Mouse (Mus musculus) kidney, postnatal 0 days (tissue): ENCODE measurements around the gene Pebp1. TPM values are rescaled to one million over a fixed set of nuclear protein-coding genes. Genes with fewer than 3 reads are reported as not detected.

Experiments used
- ATAC-seq: fragments of 200-750 bp; cut with Nextera tagmentation; replicated peaks from 2 replicates; pipeline ENCODE4 v1.8.0; 2017; ENCODE audit warnings: low read depth, moderate number of reproducible peaks, moderate TSS enrichment, moderate library complexity; ENCODE audit not compliant: low FRiP score
- DNase-seq: peaks from one replicate; pipeline ENCODE4 v3.0.0-alpha.2; 2016; ENCODE audit warnings: low spot score
- H3K27ac ChIP-seq: fragments of 300-500 bp; sonication (generic); 2 replicates; pipeline ENCODE4 v1.5.1; 2014; ENCODE audit warnings: mild to moderate bottlenecking
- H3K27me3 ChIP-seq: fragments of 300-500 bp; sonication (generic); 2 replicates; pipeline ENCODE4 v1.6.1; 2014; ENCODE audit warnings: low read length, mixed read lengths; ENCODE audit not compliant: insufficient read depth
- H3K36me3 ChIP-seq: fragments of 300-500 bp; sonication (generic); 2 replicates; pipeline ENCODE4 v1.6.1; 2014; ENCODE audit warnings: low read length, mixed read lengths; ENCODE audit not compliant: insufficient read depth
- H3K4me1 ChIP-seq: fragments of 300-500 bp; sonication (generic); replicated peaks from 2 replicates; pipeline ENCODE4 v1.6.1; 2014; ENCODE audit warnings: antibody characterized with exemption, low read length, mixed read lengths; ENCODE audit not compliant: insufficient read depth
- H3K4me2 ChIP-seq: fragments of 300-500 bp; sonication (generic); 2 replicates; pipeline ENCODE4 v1.6.1; 2014; ENCODE audit warnings: mild to moderate bottlenecking, low read length, moderate library complexity, mixed read lengths
- H3K4me3 ChIP-seq: fragments of 300-500 bp; sonication (generic); replicated peaks from 2 replicates; pipeline ENCODE4 v1.5.1; 2014; ENCODE audit warnings: low read depth, low read length
- H3K9ac ChIP-seq: fragments of 300-500 bp; sonication (generic); 2 replicates; pipeline ENCODE4 v1.6.1; 2014; ENCODE audit warnings: low read depth, low read length
- H3K9me3 ChIP-seq: fragments of 300-500 bp; sonication (generic); replicated peaks from 2 replicates; pipeline ENCODE4 v1.6.1; 2016; ENCODE audit warnings: low read length, inconsistent platforms, mixed read lengths
- CTCF ChIP-seq: IDR thresholded peaks from 2 replicates; pipeline ENCODE4 v1.5.1; 2016; ENCODE audit warnings: antibody characterized with exemption, low read depth, mild to moderate bottlenecking, moderate library complexity
- WGBS: fragments of 180-500 bp; shearing (Covaris S2); extraction: QIAGEN DNeasy Blood & Tissue Kit; methylation state at CpG from one replicate; pipeline ENCODE4 v1.1.7; 2014; 5-methylcytosine and 5-hydroxymethylcytosine counted together
- polyA plus RNA-seq: library from polyadenylated mRNA; unstranded; fragments of >200 nt; fragmentation: Nextera tagmentation; extraction: Ambion mirVana; gene quantifications from 2 replicates; pipeline ENCODE4 v1.2.1, GENCODE M21; 2015

Pebp1 gene
- polyA plus RNA-seq, 1 experiment from 2014 or later, result 625 TPM

- no peaks in the 10 kb centered on the region for H3K36me3 ChIP-seq
- H3K27ac ChIP-seq, result no peak overlapping the region
- WGBS, result 94% methylated on average over 14 of the region's 14 CpGs
- no peaks in the 10 kb centered on the region for H3K9me3 ChIP-seq
- no peak overlapping the region for H3K4me2 ChIP-seq
- no peak for ATAC-seq
- no peak overlapping the region for H3K9ac ChIP-seq
- no peak for DNase-seq
- no peak for TF ChIP-seq CTCF
- no peaks in the 10 kb centered on the region for H3K27me3 ChIP-seq
- no peak overlapping the region for H3K4me3 ChIP-seq
- H3K4me1 ChIP-seq, result no peaks in the 10 kb centered on the region
These were observed 15.5 kb downstream of the Pebp1 start for GRCm38 (mm10) chr5:117271945-117272344.

- no peaks in the 10 kb centered on the region for H3K9me3 ChIP-seq
- no peaks in the 10 kb centered on the region for H3K36me3 ChIP-seq
- no peak for TF ChIP-seq CTCF
- no peak overlapping the region for H3K27ac ChIP-seq
- WGBS, result 94% methylated on average over 12 of the region's 12 CpGs
- H3K4me1 ChIP-seq, result no peaks in the 10 kb centered on the region
- DNase-seq (no peak), ATAC-seq (no peak)
- H3K9ac ChIP-seq, result no peak overlapping the region
- no peak overlapping the region for H3K4me3 ChIP-seq
- H3K27me3 ChIP-seq, result no peaks in the 10 kb centered on the region
- H3K4me2 ChIP-seq, result no peak overlapping the region
These were observed 18.0 kb downstream of the Pebp1 start for GRCm38 (mm10) chr5:117269395-117269794.

GRCm38 (mm10) chr5:117268749-117269148, 18.7 kb downstream of the Pebp1 start:
- no peak overlapping the region for H3K27ac ChIP-seq
- H3K9me3 ChIP-seq, result no peaks in the 10 kb centered on the region
- DNase-seq, result no peak
- H3K4me1 ChIP-seq, result no peaks in the 10 kb centered on the region
- peaks cover 1% of the 10 kb centered on the region for H3K36me3 ChIP-seq
- ATAC-seq, result no peak
- H3K27me3 ChIP-seq, result no peaks in the 10 kb centered on the region
- no peak overlapping the region for H3K9ac ChIP-seq
- TF ChIP-seq CTCF, result no peak
- H3K4me2 ChIP-seq, result no peak overlapping the region
- WGBS, result 66% methylated on average over 5 of the region's 5 CpGs
- H3K4me3 ChIP-seq, result no peak overlapping the region

GRCm38 (mm10) chr5:117267913-117268312, 19.5 kb downstream of the Pebp1 start:
- ATAC-seq (no peak), DNase-seq (no peak)
- Histone ChIP-seq H3K4me3 (no peak overlapping the region), H3K27me3 (no peaks in the 10 kb centered on the region), H3K4me1 (no peaks in the 10 kb centered on the region), H3K9ac (no peak overlapping the region), H3K36me3 (peaks cover 5% of the 10 kb centered on the region), H3K4me2 (no peak overlapping the region), H3K27ac (no peak overlapping the region), H3K9me3 (no peaks in the 10 kb centered on the region)
- whole genome bisulfite sequencing, result 62% methylated on average over 14 of the region's 14 CpGs
- TF ChIP-seq CTCF, result no peak

GRCm38 (mm10) chr5:117264701-117265100, 22.7 kb downstream of the Pebp1 start:
- 43% methylated on average over 5 of the region's 5 CpGs for WGBS
- Histone ChIP-seq H3K36me3 (peaks cover 5% of the 10 kb centered on the region), H3K27me3 (no peaks in the 10 kb centered on the region), H3K27ac (no peak overlapping the region), H3K4me1 (no peaks in the 10 kb centered on the region), H3K9me3 (no peaks in the 10 kb centered on the region), H3K4me2 (no peak overlapping the region), H3K9ac (no peak overlapping the region), H3K4me3 (no peak overlapping the region)
- 0 out of 2 replicates have a peak, but pooled peaks have one; percentile 17 for TF ChIP-seq CTCF
- peak; percentile 42 for DNase-seq
- no peak for ATAC-seq

- Histone ChIP-seq H3K9ac (no peak overlapping the region), H3K4me1 (no peaks in the 10 kb centered on the region), H3K9me3 (no peaks in the 10 kb centered on the region), H3K27me3 (no peaks in the 10 kb centered on the region), H3K4me3 (no peak overlapping the region), H3K4me2 (no peak overlapping the region), H3K27ac (no peak overlapping the region), H3K36me3 (peaks cover 9% of the 10 kb centered on the region)
- WGBS, result 94% methylated on average over 16 of the region's 21 CpGs
- no peak for TF ChIP-seq CTCF
- ATAC-seq (no peak), DNase-seq (no peak)
These were observed 23.9 kb downstream of the Pebp1 start for GRCm38 (mm10) chr5:117263566-117263965.

GRCm38 (mm10) chr5:117258276-117258675, 29.1 kb downstream of the Pebp1 start:
- H3K27ac ChIP-seq, result no peak overlapping the region
- H3K9ac ChIP-seq, result no peak overlapping the region
- no peak overlapping the region for H3K4me3 ChIP-seq
- DNase-seq, result no peak
- no peaks in the 10 kb centered on the region for H3K9me3 ChIP-seq
- TF ChIP-seq CTCF, result no peak
- 82% methylated on average over 15 of the region's 15 CpGs for WGBS
- ATAC-seq, result no peak
- H3K36me3 ChIP-seq, result peaks cover 15% of the 10 kb centered on the region; the same call in 1 of the 2 replicates
- no peaks in the 10 kb centered on the region for H3K27me3 ChIP-seq
- no peak overlapping the region for H3K4me2 ChIP-seq
- H3K4me1 ChIP-seq, result no peaks in the 10 kb centered on the region
